Mouse (Mus musculus): ENCODE measurements around the gene Hlcs.

The Hlcs gene

GRCm38 (mm10) chr16:94162000-94162399 lies 151.4 kb downstream of the Hlcs start:
- no peak for DNase-seq (ENCODE audit: low spot score)

GRCm38 (mm10) chr16:94157819-94158218 lies 155.6 kb downstream of the Hlcs start:
- DNase-seq (ENCODE audit: low spot score), result no peak

- no peak for DNase-seq (ENCODE audit: low spot score)
Measured at GRCm38 (mm10) chr16:94155041-94155653, 158.2 kb downstream of the Hlcs start.

- DNase-seq (ENCODE audit: low spot score), result no peak
Measured at GRCm38 (mm10) chr16:94150125-94151103, 163.0 kb downstream of the Hlcs start.

- no peak for DNase-seq (ENCODE audit: low spot score)
Measured at GRCm38 (mm10) chr16:94148139-94148538, 165.2 kb downstream of the Hlcs start.

GRCm38 (mm10) chr16:94143325-94143724 lies 170.0 kb downstream of the Hlcs start:
- no peak for DNase-seq (ENCODE audit: low spot score)

DNA sequence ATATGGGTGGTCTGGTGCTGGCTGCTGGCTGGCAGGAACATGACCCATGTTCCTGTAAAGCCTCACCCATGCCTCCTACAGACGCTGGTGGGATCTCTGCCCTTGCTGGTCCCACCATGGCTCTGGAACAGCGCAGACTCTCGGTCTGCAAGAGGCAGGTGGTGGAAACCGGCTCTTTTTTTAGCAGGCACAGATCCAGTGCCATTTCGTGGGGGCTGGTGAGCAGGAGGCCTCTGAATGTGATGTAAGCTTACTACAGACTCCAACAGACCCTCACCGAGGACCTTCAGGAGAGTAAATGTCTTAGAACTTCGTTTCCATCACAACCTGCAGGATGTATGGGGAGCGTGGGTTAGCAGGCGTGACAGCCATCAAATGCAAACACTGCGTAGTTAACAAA lies 172.6 kb downstream of the Hlcs start:
- DNase-seq (ENCODE audit: low spot score), result no peak

GRCm38 (mm10) chr16:94134218-94134617 lies 179.2 kb downstream of the Hlcs start:
- DNase-seq (ENCODE audit: low spot score), result no peak

- no peak for DNase-seq (ENCODE audit: low spot score)
Measured at GRCm38 (mm10) chr16:94128236-94128835, 185.0 kb downstream of the Hlcs start.

- no peak for DNase-seq (ENCODE audit: low spot score)
Measured at GRCm38 (mm10) chr16:94126200-94126599, 187.2 kb downstream of the Hlcs start.

DNA sequence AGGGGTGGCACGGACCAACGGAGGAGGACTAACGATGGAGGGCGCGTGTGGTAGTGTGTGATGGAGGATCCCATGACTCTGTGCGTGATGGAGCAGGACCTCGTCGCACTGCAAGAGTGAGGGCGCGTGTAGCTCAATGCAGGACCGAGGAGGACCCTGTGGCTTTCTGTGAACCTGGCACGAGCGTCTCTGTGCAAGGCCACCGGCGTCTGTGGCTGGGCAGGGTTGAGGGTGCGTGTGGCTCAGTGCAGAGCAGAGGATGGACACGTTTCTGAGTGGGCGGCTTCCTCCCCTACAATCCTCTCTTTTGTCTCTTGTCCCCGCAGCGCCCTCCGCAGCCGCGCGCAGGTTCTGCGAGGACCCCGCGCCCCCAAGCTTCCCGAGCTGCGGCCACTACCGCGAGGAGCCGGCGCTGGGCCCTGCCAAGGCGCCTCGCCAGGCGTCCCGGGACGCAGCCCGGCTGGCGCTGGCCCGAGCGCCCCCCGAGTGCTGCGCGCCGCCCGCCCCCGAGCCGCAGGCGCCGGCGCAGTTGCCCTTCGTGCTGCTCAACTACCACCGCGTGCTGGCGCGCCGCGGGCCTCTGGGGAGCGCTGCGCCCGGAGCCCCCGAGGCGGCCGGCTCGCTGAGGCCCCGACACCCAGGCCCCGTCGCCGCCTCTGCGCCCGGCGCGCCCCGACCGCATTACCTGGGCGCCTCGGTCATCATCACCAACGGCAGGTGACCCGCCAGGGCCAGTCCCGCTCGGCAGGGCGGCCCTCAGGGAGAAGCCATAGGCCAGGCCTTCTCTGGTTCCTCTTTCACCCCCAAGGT lies 188.0 kb downstream of the Hlcs start:
- DNase-seq (ENCODE audit: low spot score), result no peak

- no peak for DNase-seq (ENCODE audit: low spot score)
Measured at GRCm38 (mm10) chr16:94123247-94123646, 190.1 kb downstream of the Hlcs start.

GRCm38 (mm10) chr16:94122347-94122746 lies 191.0 kb downstream of the Hlcs start:
- no peak for DNase-seq (ENCODE audit: low spot score)

GRCm38 (mm10) chr16:94118394-94118793 lies 195.0 kb downstream of the Hlcs start:
- DNase-seq (ENCODE audit: low spot score), result no peak

- DNase-seq (ENCODE audit: low spot score), result no peak
Measured at GRCm38 (mm10) chr16:94117333-94117732, 196.0 kb downstream of the Hlcs start.

- DNase-seq (ENCODE audit: low spot score), result no peak
Measured at GRCm38 (mm10) chr16:94114693-94115092, 198.7 kb downstream of the Hlcs start.

DNA sequence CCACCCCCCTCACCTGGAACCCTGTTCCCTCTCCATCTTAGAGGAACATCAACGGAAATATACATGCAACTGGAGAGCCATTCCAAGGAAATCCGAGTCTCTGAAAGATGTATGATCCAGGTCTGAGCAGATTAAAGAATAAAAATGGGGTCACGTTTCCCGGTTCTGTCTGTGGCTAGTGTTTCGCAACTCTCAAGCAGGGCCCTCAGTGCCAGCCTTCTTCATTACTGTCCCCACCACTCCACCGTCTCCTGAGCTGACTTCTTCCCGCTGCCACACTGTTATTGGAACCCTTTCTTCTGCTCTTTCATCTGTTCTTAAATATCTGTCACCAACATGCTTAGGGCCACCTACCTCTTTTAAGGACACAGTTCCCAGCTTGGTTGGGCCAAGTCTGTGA lies 200.2 kb downstream of the Hlcs start:
- DNase-seq (ENCODE audit: low spot score), result no peak

DNA sequence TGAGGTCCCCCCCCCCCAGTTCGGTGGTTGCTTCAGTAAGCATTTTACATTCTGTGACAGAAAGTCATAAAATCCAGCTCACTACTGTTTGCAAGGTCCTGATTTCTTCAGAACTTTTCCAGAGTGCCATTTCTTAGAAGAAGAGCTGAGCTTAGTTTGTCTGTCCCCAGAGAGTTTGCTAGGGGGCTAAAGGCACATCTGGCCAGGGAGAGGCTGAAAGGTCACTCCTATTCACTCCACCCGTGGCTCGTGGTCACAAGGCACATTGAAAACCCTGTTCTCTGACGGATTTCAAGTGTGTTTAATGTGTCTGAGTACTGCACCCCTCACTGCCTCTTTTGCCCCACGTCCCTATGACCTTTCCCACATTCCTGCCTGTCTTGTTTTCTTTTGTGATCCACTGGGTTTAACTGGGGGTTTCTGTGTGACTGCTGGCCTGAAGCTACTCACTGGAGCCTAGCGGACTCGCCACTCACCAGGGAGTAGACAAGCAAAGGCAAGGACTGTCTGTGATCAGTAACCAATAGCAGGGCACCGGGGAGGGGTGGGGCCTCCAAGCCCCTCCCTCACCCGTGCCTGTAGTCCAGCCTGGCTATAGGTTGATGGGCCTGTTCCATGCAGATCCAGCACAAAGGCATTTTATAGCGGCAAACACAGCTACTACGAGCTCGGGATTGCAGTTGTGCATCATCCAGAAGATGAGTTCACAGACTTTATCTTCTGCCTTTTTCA lies 215.5 kb downstream of the Hlcs start:
- no peak for DNase-seq (ENCODE audit: low spot score)

DNA sequence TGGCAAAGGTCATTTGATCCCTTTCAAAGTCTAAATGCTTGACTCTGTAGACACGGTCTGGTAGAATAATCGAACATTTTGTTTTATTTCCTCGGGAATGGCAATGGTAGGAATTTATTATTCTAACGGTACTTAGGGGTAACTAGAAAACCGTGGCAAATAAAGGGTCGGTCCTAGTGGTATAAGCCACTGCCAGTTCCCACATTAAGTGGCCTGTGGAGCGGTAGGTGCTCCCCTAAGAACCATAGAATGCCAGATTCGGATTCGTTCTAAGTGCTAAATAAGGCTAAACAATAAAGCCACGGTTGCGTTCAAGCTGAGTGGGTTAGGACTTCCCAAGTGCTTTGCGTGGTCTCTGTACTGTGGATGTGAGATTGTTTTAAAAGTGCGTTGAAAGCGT lies 216.9 kb downstream of the Hlcs start:
- no peak for DNase-seq (ENCODE audit: low spot score)

- DNase-seq (ENCODE audit: low spot score), result no peak
Measured at GRCm38 (mm10) chr16:94095109-94095822, 218.1 kb downstream of the Hlcs start.
